Mouse (Mus musculus): ENCODE results near the gene Dnah2.

- TF ChIP-seq CTCF (conservative IDR thresholded peaks at IDR 0.05 in 1 of 2, IDR thresholded peaks at IDR 0.05 in 1 of 2; ENCODE audit: low read depth in 2 of 2, low read length in 2 of 2) (no peak), EP300 (IDR thresholded peaks at IDR 0.05; ENCODE audit: low read length) (no peak), GABPA (IDR thresholded peaks at IDR 0.05; ENCODE audit: insufficient replicate concordance, low read depth, low read length) (no peak), POLR2A (IDR thresholded peaks at IDR 0.05; ENCODE audit: low read depth, low read length) (no peak), MEF2A (IDR thresholded peaks at IDR 0.05; ENCODE audit: borderline replicate concordance, low read depth, low read length) (no peak), ZC3H11A (IDR thresholded peaks at IDR 0.05; ENCODE audit: low read depth, low read length) (no peak), USF2 (conservative IDR thresholded peaks at IDR 0.05; ENCODE audit: low read depth, low read length) (no peak), POLR2AphosphoS2 (IDR thresholded peaks at IDR 0.05; ENCODE audit: low read depth, low read length) (no peak), MYC (IDR thresholded peaks at IDR 0.05; ENCODE audit: low read depth, low read length) (no peak)
Measured at GRCm38 (mm10) chr11:69457006-69457579, 91.8 kb downstream of the Dnah2 start.
